Mouse (Mus musculus) cerebellum, adult 11-12 months (tissue): ENCODE measurements around the gene a.
"Not testable (repeated sequence)": the region's sequence is repeated elsewhere in the genome, so short reads cannot be mapped to it uniquely, and the experiment has no call there.

Experiments
- DNase-seq: peaks from one replicate; pipeline ENCODE4 v3.0.0; 2022

a gene

DNA sequence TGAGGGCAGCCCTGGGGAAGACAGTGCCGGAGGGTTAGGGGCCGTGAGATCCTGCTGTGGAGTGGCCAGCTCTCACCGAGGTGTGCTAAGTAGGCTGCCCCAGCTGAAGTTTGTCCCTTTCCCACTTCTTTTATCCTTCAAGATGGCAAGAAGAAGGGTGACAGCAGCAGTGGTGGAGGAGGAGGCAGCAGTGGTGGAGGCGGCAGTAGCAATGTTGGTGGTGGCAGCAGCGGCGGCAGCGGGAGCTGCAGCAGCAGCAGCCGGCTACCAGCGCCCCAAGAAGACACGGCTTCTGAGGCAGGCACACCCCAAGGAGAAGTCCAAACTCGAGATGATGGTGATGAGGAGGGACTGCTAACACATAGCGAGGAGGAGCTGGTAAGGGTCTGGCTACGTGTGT, 72.5 kb downstream of the a start:
- DNase-seq = no peak

GRCm38 (mm10) chr2:154865696-154866095, 74.5 kb downstream of the a start:
- peak; percentile 54 for DNase-seq

DNA sequence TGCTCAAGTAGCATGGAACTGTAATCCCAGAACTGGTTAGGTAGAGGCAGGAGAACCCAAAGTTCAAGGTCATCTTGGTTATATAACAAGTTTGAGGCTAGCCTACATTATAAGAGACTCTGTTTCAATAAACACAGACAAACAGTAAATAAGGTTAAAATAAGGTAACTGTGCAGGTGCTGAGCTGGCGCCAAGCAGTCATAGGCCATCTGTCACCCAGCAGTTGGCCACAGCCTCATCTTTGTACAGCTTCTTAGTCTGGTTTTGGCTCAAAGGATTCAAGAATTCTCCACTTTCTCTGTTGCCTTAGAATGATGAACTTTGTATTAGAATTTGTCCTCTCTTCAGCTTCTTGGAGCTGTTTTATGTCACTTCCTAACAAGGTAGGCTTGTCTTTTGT, 76.9 kb downstream of the a start:
- peak; percentile 86 for DNase-seq

DNA sequence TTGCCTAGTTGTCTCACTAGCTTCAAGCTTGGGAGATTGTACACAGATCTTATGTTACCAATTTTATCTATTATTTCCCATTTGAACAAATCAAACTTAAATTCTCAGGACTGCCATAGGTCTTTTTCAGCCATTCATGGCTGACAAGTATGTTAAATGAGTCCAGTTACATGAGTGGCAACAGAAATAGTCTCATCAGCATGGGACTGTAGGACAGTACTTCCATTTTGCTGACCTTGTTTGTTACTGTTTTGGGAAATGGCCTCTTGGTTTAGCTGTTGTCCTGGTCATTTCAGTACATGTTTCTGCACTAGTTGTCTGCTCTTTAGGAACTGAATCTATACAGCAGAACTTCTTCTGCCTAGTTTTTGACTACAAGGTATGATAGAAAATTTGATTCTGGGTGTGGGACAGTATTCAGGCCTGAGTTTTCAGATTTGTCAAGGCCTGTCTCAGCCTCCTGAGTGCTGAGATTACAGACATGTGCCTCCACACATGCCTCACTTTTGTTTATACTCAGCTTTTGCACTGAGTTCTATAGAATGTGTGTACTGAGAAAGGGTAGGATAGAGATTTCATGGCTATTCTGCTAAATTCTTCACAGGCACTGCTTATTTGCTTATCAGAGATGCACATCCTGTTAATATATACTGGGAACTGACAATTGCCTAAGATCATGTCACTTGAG, 78.9 kb downstream of the a start:
- no peak for DNase-seq

DNA sequence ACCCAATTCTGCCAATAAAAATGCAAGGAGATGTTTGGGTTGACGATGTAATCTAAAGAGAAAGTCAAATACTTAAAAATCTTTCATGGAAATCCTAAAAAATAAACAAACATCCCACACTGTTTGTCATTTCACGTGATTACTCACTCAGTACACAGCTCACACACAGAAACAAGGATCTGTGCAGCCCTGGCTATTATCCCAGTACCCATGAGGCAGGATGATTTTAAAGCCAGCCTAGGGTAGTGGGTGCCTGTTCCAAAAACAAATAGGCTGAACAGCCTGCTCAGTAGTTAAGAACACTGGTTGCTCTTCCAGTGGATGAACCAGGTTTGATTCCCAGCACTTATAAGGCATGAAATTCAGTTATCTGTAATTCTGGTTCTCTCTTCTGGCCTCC, 85.4 kb downstream of the a start:
- no peak for DNase-seq

DNA sequence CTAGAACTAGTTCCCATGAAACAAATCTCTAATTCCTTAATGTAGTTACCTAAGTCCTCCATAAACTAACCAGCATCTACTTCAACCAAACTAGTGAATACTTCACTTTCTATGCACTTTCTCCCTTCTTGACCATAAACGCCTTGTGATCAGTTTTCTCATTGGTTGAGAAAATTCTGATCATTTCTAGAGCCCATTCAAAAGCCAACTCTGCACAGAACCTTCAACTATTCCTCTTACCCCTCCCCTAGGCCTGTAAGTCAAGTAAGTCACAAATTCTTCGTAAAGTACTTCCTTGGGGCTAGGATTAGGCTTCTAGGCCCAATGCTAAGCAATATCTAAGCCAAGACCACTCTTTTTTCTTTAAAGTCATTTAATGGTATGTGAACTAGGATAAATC, 100.4 kb downstream of the a start:
- DNase-seq = no peak

DNA sequence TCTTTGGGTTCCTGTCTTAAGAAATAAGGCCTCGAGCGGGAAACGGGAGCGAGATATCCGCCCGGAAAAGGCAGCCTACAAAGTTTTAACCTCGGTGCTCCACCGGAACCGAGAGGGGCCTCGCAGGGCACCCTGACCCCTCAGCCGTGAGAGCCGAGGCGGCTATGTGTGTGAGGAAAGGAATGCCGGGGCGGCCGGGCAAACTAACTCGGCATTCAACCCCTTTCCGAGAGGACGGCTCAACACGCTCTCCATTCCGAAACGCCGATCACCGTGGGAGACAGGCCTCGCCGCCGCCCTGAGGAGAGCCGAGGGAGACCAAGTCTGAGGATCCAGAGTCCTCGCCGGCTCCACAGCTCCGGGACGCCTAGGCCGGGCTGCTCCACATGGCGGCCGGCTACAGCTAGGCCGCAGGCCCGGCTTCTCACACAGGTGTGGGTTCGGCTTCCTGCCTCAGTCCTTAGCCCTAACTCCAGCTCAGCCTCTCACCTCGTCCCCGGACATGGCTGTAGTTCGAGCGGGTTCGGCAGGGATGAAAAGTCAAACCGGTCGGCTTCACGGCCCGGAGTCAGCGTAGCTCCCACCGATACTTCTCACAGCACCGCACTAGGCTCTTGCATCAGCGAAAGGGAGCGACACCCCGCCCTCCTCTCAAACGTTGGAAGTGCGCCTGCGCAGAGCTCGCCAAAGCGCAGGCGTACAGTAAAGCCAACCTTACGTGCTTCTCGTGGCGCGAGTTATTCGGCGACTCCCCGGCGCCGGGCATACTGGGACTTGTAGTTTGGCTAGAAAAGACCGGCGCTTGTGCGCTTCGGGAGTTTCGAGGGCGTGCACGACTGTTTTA, 101.2 kb downstream of the a start, which contains the start of gene Eif2s2:
Eif2s2 (minus strand) TSS at position 735 of the 844 bp plus-strand sequence.
- DNase-seq = peak; percentile 97

GRCm38 (mm10) chr2:154893045-154893385, 101.8 kb downstream of the a start:
- no peak for DNase-seq

- DNase-seq = no peak
Measured at GRCm38 (mm10) chr2:154893548-154893947, 102.3 kb downstream of the a start.

DNA sequence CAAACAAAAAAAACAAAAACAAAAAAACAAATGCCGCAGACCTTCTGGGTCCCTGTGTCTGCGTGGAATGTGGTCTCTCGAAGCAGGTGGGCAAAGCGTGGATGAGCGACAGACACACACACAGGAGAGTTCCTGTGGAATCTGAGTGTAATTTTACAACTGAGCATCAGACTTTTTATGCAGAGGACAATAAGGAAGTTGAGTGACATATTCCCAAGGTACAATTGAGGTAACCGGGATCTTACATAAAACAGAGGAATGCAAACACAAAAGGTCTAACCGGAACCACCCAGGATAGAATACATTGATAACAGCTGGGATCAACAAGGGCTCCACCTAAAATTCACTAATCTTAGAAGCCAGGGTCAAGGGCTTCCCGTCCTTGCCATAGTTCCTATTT, 107.8 kb downstream of the a start:
- not testable (repeated sequence) for DNase-seq

DNA sequence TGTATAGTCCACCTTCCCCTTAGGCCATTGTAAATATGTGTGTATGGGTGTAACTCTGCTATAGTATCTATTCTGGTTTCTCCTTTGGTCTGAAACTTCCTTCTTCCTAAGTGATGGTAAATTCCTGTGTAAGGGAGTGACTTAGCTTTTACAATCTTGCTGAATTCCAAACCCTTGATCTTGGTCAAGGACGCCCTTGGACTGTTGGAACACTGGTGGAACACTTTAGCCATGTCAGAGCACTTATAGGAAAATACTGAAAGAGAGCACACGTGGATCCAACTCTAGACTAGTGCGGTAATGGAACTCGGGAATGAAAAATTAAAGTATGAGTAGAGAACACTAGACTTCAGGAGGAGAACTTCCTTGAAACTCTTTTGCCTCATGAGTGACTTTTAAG, 108.2 kb downstream of the a start:
- not testable (repeated sequence) for DNase-seq

DNA sequence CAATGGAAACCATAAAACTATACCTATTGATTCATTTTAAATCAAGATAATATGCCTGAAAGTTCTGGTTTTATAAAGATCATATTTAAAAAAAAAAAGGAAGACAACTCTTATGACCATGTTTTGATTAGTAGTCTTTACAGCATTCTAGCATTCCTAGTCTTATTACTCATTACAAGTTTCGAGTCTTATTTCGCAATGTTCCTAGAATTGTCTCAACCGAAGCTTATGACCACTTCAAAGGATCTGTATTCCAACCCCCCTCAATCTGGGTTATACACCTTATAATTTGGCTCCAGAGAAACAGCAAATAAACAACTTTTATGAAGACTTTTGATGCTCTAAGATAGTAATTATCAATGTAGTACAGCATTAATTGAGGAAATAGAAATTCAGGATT, 110.9 kb downstream of the a start:
- no peak for DNase-seq

DNA sequence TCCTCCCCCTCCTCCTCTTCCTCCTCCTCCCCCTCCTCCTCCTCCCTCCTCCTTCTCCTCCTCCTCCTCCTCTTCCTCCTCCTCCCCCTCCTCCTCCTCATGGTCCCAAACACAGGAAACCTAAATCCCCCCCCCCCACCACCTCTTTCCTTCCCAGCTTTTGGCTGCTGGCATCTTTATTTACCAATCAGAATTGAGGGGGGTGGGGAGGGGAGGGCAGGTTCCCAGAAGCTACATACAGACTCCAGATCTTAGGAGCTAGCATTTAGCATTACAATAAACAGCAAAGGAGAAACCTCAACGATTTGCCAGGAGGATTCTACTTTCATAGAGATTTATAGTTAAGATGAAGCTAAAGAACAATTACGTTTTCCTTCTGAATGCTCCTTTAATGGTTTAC, 114.6 kb downstream of the a start:
- DNase-seq = no peak

DNA sequence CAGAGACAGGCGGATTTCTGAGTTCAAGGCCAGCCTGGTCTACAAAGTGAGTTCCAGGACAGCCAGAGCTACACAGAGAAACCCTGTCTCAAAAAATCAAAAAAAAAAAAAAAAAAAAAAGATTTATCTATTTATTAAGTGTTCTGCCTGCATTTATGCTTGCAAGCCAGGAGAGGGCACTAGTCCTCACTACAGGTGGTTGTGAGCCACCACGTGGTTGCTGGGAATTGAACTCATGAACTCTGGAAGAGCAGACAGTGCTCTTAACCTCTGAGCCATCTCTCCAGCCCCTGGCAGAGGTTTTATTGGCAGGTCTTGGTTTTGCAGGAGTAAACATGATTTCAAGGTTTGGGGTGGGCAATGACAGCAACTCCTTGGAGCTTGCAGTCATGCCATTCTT, 117.0 kb downstream of the a start:
- DNase-seq = not testable (repeated sequence)

DNA sequence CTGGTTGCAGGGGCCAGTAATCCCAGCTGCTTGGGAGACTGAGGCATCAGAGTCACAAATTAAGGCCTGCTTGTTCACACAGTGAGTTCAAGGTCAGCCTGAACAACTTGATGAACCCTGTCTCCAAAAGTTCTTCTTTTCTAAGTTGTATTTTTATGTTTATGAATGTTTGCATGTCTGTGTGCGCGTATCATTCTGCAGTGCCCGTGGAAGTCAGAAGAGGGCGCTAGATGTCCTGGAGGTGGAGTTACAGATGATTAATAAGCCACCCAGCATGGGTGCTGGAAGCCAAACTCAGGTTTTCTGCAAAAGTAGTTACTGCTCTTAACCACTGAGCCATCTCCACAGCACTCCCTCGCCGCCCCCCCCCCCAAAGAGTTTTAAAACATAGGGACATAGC, 118.6 kb downstream of the a start:
- DNase-seq = no peak

DNA sequence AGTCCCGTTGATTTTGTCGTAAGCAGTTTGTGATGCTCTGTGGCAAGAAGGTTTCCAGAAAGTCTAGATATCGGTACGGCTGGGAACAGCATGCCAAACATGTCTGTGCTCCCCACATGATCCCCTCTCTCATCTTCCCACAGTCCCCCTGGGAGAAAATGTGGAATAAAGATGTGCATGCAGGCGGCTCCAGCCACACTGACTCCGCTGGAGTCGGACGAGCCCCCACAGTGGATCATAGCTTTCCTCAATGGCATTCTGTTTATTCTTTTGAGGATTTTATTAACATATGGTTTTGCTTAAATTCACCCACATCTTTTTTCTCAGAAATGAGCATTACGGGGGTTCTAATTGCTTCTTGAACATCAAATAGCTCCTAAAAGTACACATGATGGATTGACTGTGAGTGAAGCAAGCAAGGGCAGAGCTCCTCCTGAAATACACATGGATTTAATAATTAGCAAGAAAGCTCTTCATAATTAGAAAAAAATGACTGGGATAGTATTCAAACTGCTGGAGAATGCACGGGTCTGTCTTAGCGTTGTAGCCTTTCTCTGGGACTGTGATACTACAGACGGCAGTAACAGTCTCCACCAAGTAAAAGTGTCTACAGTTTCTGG, 124.8 kb downstream of the a start:
- no peak for DNase-seq

DNA sequence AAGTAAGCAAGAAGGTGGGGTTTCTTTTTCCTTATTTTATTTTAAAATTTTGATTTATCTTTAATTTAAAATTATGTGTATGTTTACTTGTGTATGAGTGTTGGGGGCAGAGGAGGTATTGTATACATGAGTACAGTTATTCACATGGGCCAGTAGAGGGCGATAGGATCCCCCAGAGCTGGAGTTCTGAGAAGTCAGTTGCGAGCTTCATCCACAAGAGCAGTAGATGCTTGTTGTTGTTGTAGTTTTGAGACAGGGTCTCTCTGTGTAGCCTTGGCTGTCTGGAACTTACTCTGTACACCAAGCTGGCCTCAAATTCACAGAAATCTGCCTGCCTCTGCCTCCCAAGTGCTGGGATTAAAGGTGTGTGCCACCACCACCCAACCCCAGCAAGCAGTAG, 125.3 kb downstream of the a start:
- no peak for DNase-seq

GRCm38 (mm10) chr2:154917866-154918641, 126.9 kb downstream of the a start:
- no peak for DNase-seq

- no peak for DNase-seq
Measured at GRCm38 (mm10) chr2:154920896-154921295, 129.7 kb downstream of the a start.

GRCm38 (mm10) chr2:154922134-154922533, 130.9 kb downstream of the a start:
- not testable (repeated sequence) for DNase-seq

- DNase-seq = no peak
Measured at GRCm38 (mm10) chr2:154925411-154926031, 134.3 kb downstream of the a start.

DNA sequence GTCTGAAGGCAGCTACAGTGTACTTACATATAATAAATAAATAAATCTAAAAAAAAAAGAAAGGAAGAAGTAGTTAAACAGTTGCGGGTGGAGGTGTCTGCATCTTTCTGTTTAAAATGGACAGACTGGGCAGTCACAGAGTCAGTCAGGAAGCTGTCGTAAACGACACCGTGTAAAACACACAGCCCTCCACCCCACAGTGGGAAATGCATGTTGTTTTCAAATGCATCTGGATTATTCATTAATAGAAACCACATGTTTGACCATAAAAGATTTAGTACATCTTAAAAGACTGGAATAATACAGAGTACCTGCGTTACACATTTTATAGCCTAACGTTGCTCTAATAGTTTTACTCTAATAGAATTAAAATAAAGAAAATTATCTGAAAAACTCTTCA, 135.6 kb downstream of the a start:
- DNase-seq = no peak

DNA sequence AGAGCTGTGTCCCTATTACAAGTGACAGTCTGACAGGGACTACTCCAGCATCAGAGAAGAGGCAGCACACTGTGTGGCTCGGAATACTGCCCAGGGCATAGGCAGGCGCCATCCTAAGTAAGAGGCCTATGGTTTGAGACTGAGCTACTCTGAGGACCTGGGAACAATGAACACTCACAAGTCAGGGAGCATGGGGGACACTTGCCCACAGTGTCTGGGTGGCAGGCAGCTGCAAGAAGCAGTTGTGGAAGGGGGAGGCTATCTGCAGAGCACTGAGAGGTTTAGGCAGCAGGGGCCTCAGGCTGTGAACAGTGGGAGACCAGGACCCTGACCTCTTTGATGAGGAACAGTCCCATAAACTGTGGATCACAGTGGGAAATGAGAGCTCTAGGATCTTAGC, 137.1 kb downstream of the a start:
- no peak for DNase-seq
